Mouse (Mus musculus) megakaryocyte, embryonic 14.5 days (primary cell): Measurements from ENCODE around the gene Drc1.

Experiments used
- FLI1 ChIP-seq: IDR thresholded peaks from 2 replicates; pipeline ENCODE4 v1.6.1; 2012; ENCODE audit warnings: low read length, inconsistent platforms, mixed read lengths
- GATA1 ChIP-seq: IDR thresholded peaks from 3 replicates; pipeline ENCODE4 v1.6.1; 2012; ENCODE audit warnings: mixed read lengths, low read length, inconsistent platforms, borderline replicate concordance

DNA sequence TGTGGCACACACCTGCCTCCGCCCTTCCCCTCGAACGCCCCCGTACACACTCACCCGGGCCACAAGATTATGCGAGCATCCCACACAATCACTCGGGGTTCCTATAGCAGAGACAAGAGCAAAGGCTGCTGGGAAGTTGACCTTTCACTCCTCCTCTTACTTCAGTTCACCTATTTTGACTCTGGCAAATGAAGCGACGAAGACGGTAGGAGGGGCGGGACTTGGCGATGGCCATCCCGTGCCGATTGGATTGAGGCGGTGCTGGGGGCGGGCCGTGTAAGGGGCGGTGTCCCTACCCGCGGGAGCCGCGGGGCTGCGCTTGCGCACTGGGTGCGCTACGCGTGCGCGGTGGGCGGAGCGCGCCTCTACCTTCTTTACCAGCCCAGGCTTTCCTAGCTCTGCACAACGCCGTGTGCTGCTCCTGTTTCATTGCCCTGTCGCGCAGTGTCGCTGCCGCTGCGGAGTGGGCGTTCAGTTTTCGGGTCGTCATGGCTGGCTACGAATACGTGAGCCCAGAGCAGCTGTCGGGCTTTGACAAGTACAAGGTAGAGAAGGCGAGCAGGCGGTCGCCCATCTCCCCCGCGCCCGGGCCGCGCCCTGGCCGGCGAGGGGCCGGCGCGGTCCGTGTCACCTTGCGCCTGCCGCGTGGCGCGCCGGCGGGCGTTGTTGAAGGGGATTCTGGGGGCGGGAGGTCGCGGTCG is 48.8 kb upstream of the Drc1 start, which contains the start of gene Selenoi:
- no peak for TF ChIP-seq GATA1
- no peak for TF ChIP-seq FLI1
